In the genomic region with DNA sequence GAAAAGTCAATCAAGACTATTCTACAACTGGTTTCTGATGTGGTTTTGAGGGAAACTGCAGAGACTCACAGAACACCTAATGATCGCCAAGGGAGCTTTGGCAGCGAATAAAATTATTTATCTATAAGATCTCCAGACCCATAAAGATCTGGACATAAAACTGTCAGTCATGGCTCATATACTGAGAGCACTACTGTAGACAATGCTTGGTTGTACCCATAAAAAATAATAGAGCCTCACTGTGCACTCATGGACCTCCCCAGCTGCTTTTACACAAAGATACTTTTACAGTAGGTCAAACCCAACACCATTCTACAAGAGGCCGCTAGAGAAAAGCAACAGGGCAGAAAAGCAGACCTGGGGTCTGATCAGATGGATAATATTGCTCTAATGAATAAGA, we compare ENCODE assay signal across 20 mouse cellular contexts.
"Had no signal": no experiment of that assay in that cellular context is flagged by ENCODE, and none has a peak within 500 bp of the region (broad histone marks: within the 10 kb centered on the region; RNA-seq: fewer than 3 reads in every experiment).

No protein-coding gene starts in this region.

- H3K4me2 ChIP-seq: intestine, embryonic 15.5 days; limb, embryonic 13.5 days; liver, embryonic 12.5 days; liver, embryonic 15.5 days; lung, embryonic 15.5 days; midbrain, embryonic 11.5 days had no signal

- H3K27me3 ChIP-seq: intestine, embryonic 15.5 days; limb, embryonic 13.5 days; liver, embryonic 12.5 days; liver, embryonic 15.5 days; lung, embryonic 15.5 days; megakaryocyte, embryonic 14.5 days had no signal

- H3K4me1 ChIP-seq: intestine, embryonic 15.5 days; limb, embryonic 10.5 days; limb, embryonic 13.5 days; liver, embryonic 12.5 days; liver, embryonic 15.5 days; lung, embryonic 15.5 days; megakaryocyte, embryonic 14.5 days had no signal

- H3K27ac ChIP-seq: intestine, embryonic 15.5 days; layer of hippocampus, adult 2 months; limb, embryonic 10.5 days; limb, embryonic 13.5 days; liver, embryonic 12.5 days; liver, embryonic 15.5 days; lung, embryonic 15.5 days had no signal

- ATAC-seq: intestine, embryonic 15.5 days; liver, embryonic 12.5 days had no signal

- H3K9me3 ChIP-seq: intestine, embryonic 15.5 days; limb, embryonic 10.5 days; limb, embryonic 13.5 days; liver, embryonic 12.5 days; liver, embryonic 15.5 days; lung, embryonic 15.5 days; megakaryocyte, embryonic 14.5 days had no signal

- H3K9ac ChIP-seq: intestine, embryonic 15.5 days; limb, embryonic 13.5 days; liver, embryonic 12.5 days; liver, embryonic 15.5 days; lung, embryonic 15.5 days had no signal

- H3K36me3 ChIP-seq: intestine, embryonic 15.5 days; limb, embryonic 10.5 days; limb, embryonic 13.5 days; liver, embryonic 12.5 days; liver, embryonic 15.5 days; lung, embryonic 15.5 days had no signal

- DNase-seq: kidney, adult 2 months; kidney, postnatal 25 days; layer of hippocampus, adult 9-11 months; liver; lung, adult 18-20 months; lung, postnatal 10 days; lung, postnatal 36 days; midbrain, embryonic 14.5 days; thymus, adult 2 months; thymus, postnatal 14 days; thymus, postnatal 4 days had no signal

- H3K4me3 ChIP-seq: intestine, embryonic 15.5 days; layer of hippocampus, adult 2 months; limb, embryonic 10.5 days; limb, embryonic 13.5 days; liver, embryonic 12.5 days; liver, embryonic 15.5 days; lung, embryonic 15.5 days; megakaryocyte, embryonic 14.5 days had no signal
